Mouse (Mus musculus) cortical plate, adult 2 months (tissue): ENCODE measurements around the gene Sgk2.

Experiments
- CTCF ChIP-seq: fragments of 200-500 bp; IDR thresholded peaks from 2 replicates; pipeline ENCODE4 v1.5.1; 2011; ENCODE audit warnings: mild to moderate bottlenecking, control low read depth, low read length; ENCODE audit not compliant: insufficient read depth; ENCODE audit errors: extremely low read depth
- POLR2A ChIP-seq: fragments of 200-500 bp; IDR thresholded peaks from 2 replicates; pipeline ENCODE4 v1.6.1; 2011; ENCODE audit warnings: mild to moderate bottlenecking, low read length, control low read depth; ENCODE audit not compliant: insufficient read depth; ENCODE audit errors: extremely low read depth

- TF ChIP-seq CTCF (no peak), POLR2A (no peak)
These were observed 6.9 kb downstream of the Sgk2 start for GRCm38 (mm10) chr2:162993881-162994616.
